Mouse (Mus musculus) adrenal gland, postnatal 14 days (tissue): Measurements from ENCODE around the gene Degs1. TPM values are rescaled to one million over a fixed set of nuclear protein-coding genes. Genes with fewer than 3 reads are reported as not detected.

ENCODE experiments used
- DNase-seq: peaks from one replicate; pipeline ENCODE4 v3.0.0; 2021; ENCODE audit warnings: mixed read lengths
- total RNA-seq: library from RNA; stranded (reverse); gene quantifications from 2 replicates; pipeline ENCODE4 v1.2.3, GENCODE M21; 2021

Degs1 gene
- total RNA-seq, 1 experiment from 2014 or later = 78.1 TPM

- no peak for DNase-seq
Measured at GRCm38 (mm10) chr1:182280577-182280976, 2.0 kb downstream of the Degs1 start.

- peak; percentile 16 for DNase-seq
Measured at GRCm38 (mm10) chr1:182280046-182280445, 2.6 kb downstream of the Degs1 start.

- DNase-seq = no peak
Measured at GRCm38 (mm10) chr1:182279436-182279835, 3.2 kb downstream of the Degs1 start.

GRCm38 (mm10) chr1:182275109-182275508 is 7.5 kb downstream of the Degs1 start:
- DNase-seq = no peak

- DNase-seq = peak; percentile 59
Measured at GRCm38 (mm10) chr1:182271632-182272031, 11.0 kb downstream of the Degs1 start.

GRCm38 (mm10) chr1:182271130-182271529 is 11.5 kb downstream of the Degs1 start:
- no peak for DNase-seq

- no peak for DNase-seq
Measured at GRCm38 (mm10) chr1:182268317-182268716, 14.3 kb downstream of the Degs1 start.

GRCm38 (mm10) chr1:182266028-182266525 is 16.5 kb downstream of the Degs1 start:
- DNase-seq = no peak

- DNase-seq = peak; percentile 25
Measured at GRCm38 (mm10) chr1:182256041-182256680, 26.4 kb downstream of the Degs1 start.

GRCm38 (mm10) chr1:182255031-182255430 is 27.6 kb downstream of the Degs1 start:
- DNase-seq = peak; percentile 17

GRCm38 (mm10) chr1:182254618-182255017 is 28.0 kb downstream of the Degs1 start:
- DNase-seq = peak; percentile 11

- DNase-seq = no peak
Measured at GRCm38 (mm10) chr1:182253756-182254534, 28.7 kb downstream of the Degs1 start.

- DNase-seq = no peak
Measured at GRCm38 (mm10) chr1:182252534-182253171, 30.0 kb downstream of the Degs1 start.

GRCm38 (mm10) chr1:182250734-182251133 is 31.9 kb downstream of the Degs1 start:
- DNase-seq = peak; percentile 35

- DNase-seq = no peak
Measured at GRCm38 (mm10) chr1:182249298-182249697, 33.3 kb downstream of the Degs1 start.

- DNase-seq = no peak
Measured at GRCm38 (mm10) chr1:182245003-182245402, 37.6 kb downstream of the Degs1 start.

- DNase-seq = no peak
Measured at GRCm38 (mm10) chr1:182238056-182238703, 44.4 kb downstream of the Degs1 start.

- DNase-seq = peak; percentile 50
Measured at GRCm38 (mm10) chr1:182237386-182237785, 45.2 kb downstream of the Degs1 start.

GRCm38 (mm10) chr1:182235174-182235573 is 47.4 kb downstream of the Degs1 start:
- DNase-seq = no peak

- no peak for DNase-seq
Measured at GRCm38 (mm10) chr1:182229381-182229780, 53.2 kb downstream of the Degs1 start.

- DNase-seq = peak; percentile 30
Measured at GRCm38 (mm10) chr1:182227141-182227963, 55.3 kb downstream of the Degs1 start.

GRCm38 (mm10) chr1:182226261-182226660 is 56.3 kb downstream of the Degs1 start:
- no peak for DNase-seq
